Mouse (Mus musculus) CH12.LX (cell line): ENCODE results near the gene Ebf1.

ENCODE experiments used
- BHLHE40 ChIP-seq: IDR thresholded peaks from 2 replicates; pipeline ENCODE4 v1.6.1; 2011; ENCODE audit warnings: mild to moderate bottlenecking, low read depth, low read length, improper control_type of control experiment
- CHD1 ChIP-seq: IDR thresholded peaks from 2 replicates; pipeline ENCODE4 v1.6.1; 2012; ENCODE audit warnings: low read depth, low read length, improper control_type of control experiment, inconsistent platforms
- CHD2 ChIP-seq: IDR thresholded peaks from 2 replicates; pipeline ENCODE4 v1.6.1; 2011; ENCODE audit warnings: low read length, improper control_type of control experiment
- CTCF ChIP-seq, 2 experiments: IDR thresholded peaks in 1 of 2; conservative IDR thresholded peaks in 1 of 2; 2 replicates each; pipeline ENCODE4 v1.5.1; 2011 to 2012; ENCODE audit warnings: low read depth in 2 of 2, low read length in 2 of 2, improper control_type of control experiment in 1 of 2, inconsistent platforms in 1 of 2, mild to moderate bottlenecking in 1 of 2, moderate library complexity in 1 of 2
- EP300 ChIP-seq: IDR thresholded peaks from 2 replicates; pipeline ENCODE4 v1.6.1; 2011; ENCODE audit warnings: low read length, improper control_type of control experiment
- JUN ChIP-seq: IDR thresholded peaks from 2 replicates; pipeline ENCODE4 v1.6.1; 2011; ENCODE audit warnings: low read depth, mild to moderate bottlenecking, low read length, improper control_type of control experiment, moderate library complexity; ENCODE audit not compliant: insufficient read depth
- KAT2A ChIP-seq: IDR thresholded peaks from 2 replicates; pipeline ENCODE4 v1.6.1; 2012; ENCODE audit warnings: low read length, improper control_type of control experiment, inconsistent platforms; ENCODE audit not compliant: insufficient replicate concordance
- MAX ChIP-seq: IDR thresholded peaks from 2 replicates; pipeline ENCODE4 v1.6.1; 2011; ENCODE audit warnings: low read length, improper control_type of control experiment
- NRF1 ChIP-seq: IDR thresholded peaks from 2 replicates; pipeline ENCODE4 v1.6.1; 2014; ENCODE audit warnings: low read depth, mild to moderate bottlenecking, inconsistent platforms, low read length, improper control_type of control experiment, moderate library complexity
- POLR2A ChIP-seq: IDR thresholded peaks from 2 replicates; pipeline ENCODE4 v1.6.1; 2011; ENCODE audit warnings: low read depth, mild to moderate bottlenecking, improper control_type of control experiment, low read length
- RAD21 ChIP-seq: IDR thresholded peaks from 2 replicates; pipeline ENCODE4 v1.6.1; 2011; ENCODE audit warnings: low read depth, mild to moderate bottlenecking, low read length, improper control_type of control experiment, moderate library complexity
- UBTF ChIP-seq: IDR thresholded peaks from 2 replicates; pipeline ENCODE4 v1.6.1; 2012; ENCODE audit warnings: low read depth, mild to moderate bottlenecking, inconsistent platforms, low read length, improper control_type of control experiment, moderate library complexity
- USF2 ChIP-seq: conservative IDR thresholded peaks from 2 replicates; pipeline ENCODE4 v1.6.1; 2011; ENCODE audit warnings: low read depth, low read length, improper control_type of control experiment

DNA sequence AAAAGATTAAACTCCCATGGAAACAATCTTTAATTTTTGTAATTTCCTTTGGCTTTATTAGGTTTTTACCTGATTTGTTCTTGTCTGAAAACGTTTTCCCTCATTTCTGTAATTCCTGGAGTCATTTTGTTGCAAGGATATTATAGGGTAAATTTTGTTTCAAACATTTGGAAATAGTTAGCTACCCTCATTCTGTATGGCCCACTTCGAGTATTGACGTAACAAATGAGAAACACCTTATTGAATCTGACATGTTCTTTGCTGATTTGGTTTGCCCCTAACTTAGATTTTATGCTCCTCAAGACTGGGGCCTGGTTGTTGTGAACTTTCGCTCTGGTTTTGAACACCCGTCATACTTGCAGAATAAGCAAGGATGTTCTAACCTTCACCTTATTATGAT is 120.9 kb downstream of the Ebf1 start:
- TF ChIP-seq BHLHE40 (no peak), CTCF (conservative IDR thresholded peaks at IDR 0.05 in 1 of 2, IDR thresholded peaks at IDR 0.05 in 1 of 2; ENCODE audit: low read depth in 2 of 2, low read length in 2 of 2) (no peak), POLR2A (no peak), UBTF (no peak), NRF1 (no peak), MAX (no peak), KAT2A (no peak), EP300 (no peak), CHD1 (no peak), JUN (no peak), CHD2 (no peak), USF2 (no peak), RAD21 (no peak)
